Mouse (Mus musculus) ES-Bruce4 (cell line): ENCODE measurements around the gene Ikbke. TPM values are rescaled to one million over a fixed set of nuclear protein-coding genes. Genes with fewer than 3 reads are reported as not detected.

Experiments
- H3K27ac ChIP-seq: 2 replicates; pipeline ENCODE4 v1.5.1; 2012; ENCODE audit warnings: low read length, inconsistent platforms; ENCODE audit not compliant: insufficient read depth
- H3K27me3 ChIP-seq: 2 replicates; pipeline ENCODE4 v1.6.1; 2012; ENCODE audit warnings: mild to moderate bottlenecking, low read length, inconsistent platforms; ENCODE audit not compliant: control insufficient read depth, poor library complexity, insufficient read depth, severe bottlenecking
- H3K36me3 ChIP-seq: 2 replicates; pipeline ENCODE4 v1.6.1; 2012; ENCODE audit warnings: inconsistent platforms, mild to moderate bottlenecking, low read length, moderate library complexity; ENCODE audit not compliant: control insufficient read depth, poor library complexity, insufficient read depth, severe bottlenecking
- H3K4me1 ChIP-seq: one replicate; pipeline ENCODE4 v1.8.1; 2011; ENCODE audit warnings: low read length; ENCODE audit not compliant: control insufficient read depth, insufficient read depth
- H3K4me3 ChIP-seq: 2 replicates; pipeline ENCODE4 v1.5.1; 2011; ENCODE audit warnings: low read depth, mild to moderate bottlenecking, low read length
- H3K9ac ChIP-seq: 2 replicates; pipeline ENCODE4 v1.6.1; 2012; ENCODE audit warnings: low read depth, mild to moderate bottlenecking, inconsistent platforms; ENCODE audit not compliant: poor library complexity, severe bottlenecking
- H3K9me3 ChIP-seq: replicated peaks from 2 replicates; pipeline ENCODE4 v1.6.1; 2012; ENCODE audit warnings: mild to moderate bottlenecking, low read length, inconsistent platforms; ENCODE audit not compliant: control insufficient read depth, poor library complexity, insufficient read depth, severe bottlenecking
- CTCF ChIP-seq: IDR thresholded peaks from one replicate; pipeline ENCODE4 v1.8.1; 2011; ENCODE audit warnings: low read depth, low read length
- EP300 ChIP-seq: IDR thresholded peaks from 2 replicates; pipeline ENCODE4 v1.6.1; 2011; ENCODE audit warnings: low read depth, low read length; ENCODE audit not compliant: insufficient read depth
- POLR2A ChIP-seq: IDR thresholded peaks from one replicate; pipeline ENCODE4 v1.8.1; 2011; ENCODE audit warnings: low read length; ENCODE audit not compliant: insufficient read depth
- polyA plus RNA-seq: library from polyadenylated mRNA; stranded (reverse); fragments of >200 nt; gene quantifications from 2 replicates; pipeline ENCODE4 v1.2.4, GENCODE M21; 2011; ENCODE audit warnings: low read depth; ENCODE audit not compliant: missing spikeins, insufficient read depth, insufficient read length

The Ikbke gene
- polyA plus RNA-seq, 1 experiment, result 4.0 TPM

- Histone ChIP-seq H3K9me3 (no peaks in the 10 kb centered on the region), H3K4me3 (no peak overlapping the region), H3K27ac (no peak overlapping the region), H3K4me1 (no peaks in the 10 kb centered on the region), H3K9ac (no peak overlapping the region), H3K27me3 (peaks cover 10% of the 10 kb centered on the region; the same call in 1 of the 2 replicates), H3K36me3 (no peaks in the 10 kb centered on the region)
- TF ChIP-seq POLR2A (no peak), CTCF (no peak), EP300 (no peak)
Measured at GRCm38 (mm10) chr1:131246433-131247395, 32.7 kb downstream of the Ikbke start.

GRCm38 (mm10) chr1:131245926-131246325, 33.5 kb downstream of the Ikbke start:
- no peaks in the 10 kb centered on the region for H3K4me1 ChIP-seq
- H3K4me3 ChIP-seq, result peak overlapping the region; percentile 52
- no peaks in the 10 kb centered on the region for H3K9me3 ChIP-seq
- peaks cover 10% of the 10 kb centered on the region; the same call in 1 of the 2 replicates for H3K27me3 ChIP-seq
- H3K27ac ChIP-seq, result no peak overlapping the region
- H3K9ac ChIP-seq, result no peak overlapping the region; the same call in 1 of the 2 replicates
- H3K36me3 ChIP-seq, result no peaks in the 10 kb centered on the region
- TF ChIP-seq CTCF (peak; percentile 60), POLR2A (no peak), EP300 (no peak)

GRCm38 (mm10) chr1:131245089-131245856, 34.1 kb downstream of the Ikbke start, which contains the start of gene Rassf5:
TSS of gene Rassf5 (minus strand) at chr1:131245258.
- no peaks in the 10 kb centered on the region for H3K4me1 ChIP-seq
- H3K27ac ChIP-seq, result no peak within 1 kb of the TSS
- peak within 1 kb of the TSS; percentile 59 for H3K9ac ChIP-seq
- peaks cover 10% of the 10 kb centered on the region; the same call in 1 of the 2 replicates for H3K27me3 ChIP-seq
- no peaks in the 10 kb centered on the region for H3K36me3 ChIP-seq
- H3K4me3 ChIP-seq, result peak within 1 kb of the TSS; percentile 52
- no peak for TF ChIP-seq POLR2A
- no peak for TF ChIP-seq EP300
- TF ChIP-seq CTCF, result no peak
- H3K9me3 ChIP-seq, result no peaks in the 10 kb centered on the region

- no peaks in the 10 kb centered on the region for H3K9me3 ChIP-seq
- H3K4me1 ChIP-seq, result no peaks in the 10 kb centered on the region
- peak overlapping the region; percentile 59 for H3K9ac ChIP-seq
- H3K36me3 ChIP-seq, result no peaks in the 10 kb centered on the region
- no peak overlapping the region for H3K27ac ChIP-seq
- TF ChIP-seq EP300, result no peak
- TF ChIP-seq POLR2A, result no peak
- no peak for TF ChIP-seq CTCF
- peak overlapping the region; percentile 52 for H3K4me3 ChIP-seq
- peaks cover 10% of the 10 kb centered on the region; the same call in 1 of the 2 replicates for H3K27me3 ChIP-seq
Measured at GRCm38 (mm10) chr1:131244536-131245088, 34.8 kb downstream of the Ikbke start.

- Histone ChIP-seq H3K36me3 (no peaks in the 10 kb centered on the region), H3K9ac (no peak overlapping the region), H3K4me1 (no peaks in the 10 kb centered on the region), H3K27ac (no peak overlapping the region), H3K27me3 (peaks cover 10% of the 10 kb centered on the region; the same call in 1 of the 2 replicates), H3K4me3 (no peak overlapping the region), H3K9me3 (no peaks in the 10 kb centered on the region)
- TF ChIP-seq CTCF (no peak), EP300 (no peak), POLR2A (no peak)
Measured at GRCm38 (mm10) chr1:131242956-131243355, 36.5 kb downstream of the Ikbke start.
